Mouse (Mus musculus) cerebellum, postnatal 10 days (tissue): ENCODE measurements around the gene Napsa.

ENCODE experiments used
- DNase-seq, 2 experiments: peaks; one replicate each; pipeline ENCODE4 v3.0.0; 2021; ENCODE audit warnings: mixed read lengths in 2 of 2

The Napsa gene

GRCm38 (mm10) chr7:44538756-44539624 is 33.2 kb upstream of the Napsa start:
- no peak for DNase-seq

GRCm38 (mm10) chr7:44542555-44542954 is 29.6 kb upstream of the Napsa start:
- DNase-seq: no peak

DNA sequence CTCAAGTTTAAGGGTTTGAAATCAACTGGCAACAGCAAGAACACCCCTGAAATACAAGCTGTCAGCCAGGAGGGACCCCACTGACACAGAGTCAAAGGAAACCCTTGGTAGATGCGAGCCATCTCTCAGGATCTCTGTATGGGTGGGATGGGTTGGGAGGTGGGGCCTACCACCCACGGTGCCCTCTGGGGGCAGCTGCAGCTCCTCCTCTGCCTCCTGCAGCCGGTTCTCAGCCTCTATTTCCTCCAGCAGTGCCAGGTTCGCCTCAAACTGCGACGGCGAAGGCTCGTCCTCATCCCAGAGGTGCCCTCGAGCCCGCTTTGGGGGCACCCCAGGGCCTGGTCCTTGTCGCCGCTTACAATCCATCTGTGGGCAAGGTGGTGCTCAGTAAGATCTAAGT is 29.1 kb upstream of the Napsa start:
- no peak for DNase-seq

- no peak for DNase-seq
Measured at GRCm38 (mm10) chr7:44546274-44546673, 25.9 kb upstream of the Napsa start.

GRCm38 (mm10) chr7:44547041-44547440 is 25.1 kb upstream of the Napsa start:
- DNase-seq: no peak

GRCm38 (mm10) chr7:44547725-44548124 is 24.5 kb upstream of the Napsa start:
- DNase-seq: peak; percentile 55 to 57

GRCm38 (mm10) chr7:44548497-44549087 is 23.6 kb upstream of the Napsa start, which contains the start of gene Pold1:
TSS of gene Pold1 (minus strand) at chr7:44548849.
- peak; percentile 100 for DNase-seq

GRCm38 (mm10) chr7:44549621-44550408 is 22.4 kb upstream of the Napsa start:
- no peak for DNase-seq

DNA sequence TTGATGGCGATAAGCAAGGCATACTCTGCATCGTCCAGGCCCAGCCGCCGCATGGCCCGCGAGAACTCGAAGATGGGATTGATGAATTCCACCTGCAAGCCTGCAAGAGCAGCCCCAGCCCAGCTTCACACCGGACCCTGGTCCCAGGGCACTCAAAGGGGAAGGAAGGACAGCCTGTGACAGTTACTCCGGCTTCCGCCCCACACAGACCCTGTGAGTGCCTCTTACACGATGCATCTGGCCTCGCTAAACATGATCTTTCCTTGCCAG is 21.8 kb upstream of the Napsa start:
- no peak for DNase-seq

GRCm38 (mm10) chr7:44551301-44551700 is 20.9 kb upstream of the Napsa start:
- no peak for DNase-seq

DNA sequence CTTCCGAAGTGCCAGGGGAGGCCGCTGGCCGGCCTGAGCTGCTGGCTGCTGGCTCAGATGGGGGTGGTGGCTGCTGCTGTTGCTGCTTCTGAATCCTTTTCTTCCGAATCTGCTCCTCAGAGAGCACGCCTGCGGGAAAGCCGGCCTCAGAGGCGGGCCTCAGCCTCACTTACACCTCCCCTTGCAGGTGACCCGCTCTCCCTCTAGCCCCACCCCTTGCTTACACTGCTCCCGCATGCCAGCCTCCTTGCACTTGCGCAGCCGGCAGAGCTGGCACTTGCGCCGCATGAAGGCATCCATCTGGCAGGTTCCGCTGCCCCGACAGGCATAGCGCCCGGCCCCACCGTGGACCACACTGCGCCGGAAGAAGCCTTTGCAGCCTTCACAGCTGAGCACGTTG is 20.4 kb upstream of the Napsa start:
- DNase-seq: peak; percentile 47 to 51

DNA sequence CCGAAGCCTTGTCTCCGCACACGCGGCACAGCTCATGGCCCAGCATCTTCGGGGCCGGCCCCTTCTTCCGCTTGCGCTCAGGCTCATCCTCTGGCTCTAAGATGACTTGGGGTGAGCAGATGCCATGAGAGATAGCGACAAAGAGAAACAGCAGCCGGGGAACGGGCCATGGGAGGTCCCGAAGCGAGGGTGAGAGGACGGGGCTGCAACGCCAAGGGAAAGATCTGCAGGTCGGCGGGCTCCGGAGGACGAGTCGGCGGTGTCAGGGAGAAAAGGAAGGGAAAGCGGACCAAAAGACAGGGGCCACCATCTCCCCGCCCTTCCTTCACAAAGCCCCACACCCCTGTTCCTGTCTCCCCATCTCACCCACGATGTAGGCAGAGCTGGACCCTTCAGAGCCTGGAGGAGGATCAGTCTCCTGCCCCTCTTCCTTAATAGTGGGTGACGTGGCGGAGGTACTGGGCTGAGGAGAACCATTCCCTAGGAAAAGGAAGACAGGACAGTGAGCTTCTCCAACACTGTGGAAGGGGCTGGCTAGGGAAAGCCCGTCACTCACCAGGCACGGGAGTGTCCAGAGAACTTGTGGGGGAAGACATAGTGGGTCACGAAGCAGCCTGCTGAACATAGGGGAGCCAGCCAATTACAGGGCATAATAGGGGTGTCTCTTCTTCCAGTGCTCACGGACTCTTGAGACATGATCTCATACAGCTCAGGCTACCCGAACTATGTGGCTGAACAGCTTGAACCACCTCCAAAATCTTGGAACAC is 19.9 kb upstream of the Napsa start:
- DNase-seq: no peak

DNA sequence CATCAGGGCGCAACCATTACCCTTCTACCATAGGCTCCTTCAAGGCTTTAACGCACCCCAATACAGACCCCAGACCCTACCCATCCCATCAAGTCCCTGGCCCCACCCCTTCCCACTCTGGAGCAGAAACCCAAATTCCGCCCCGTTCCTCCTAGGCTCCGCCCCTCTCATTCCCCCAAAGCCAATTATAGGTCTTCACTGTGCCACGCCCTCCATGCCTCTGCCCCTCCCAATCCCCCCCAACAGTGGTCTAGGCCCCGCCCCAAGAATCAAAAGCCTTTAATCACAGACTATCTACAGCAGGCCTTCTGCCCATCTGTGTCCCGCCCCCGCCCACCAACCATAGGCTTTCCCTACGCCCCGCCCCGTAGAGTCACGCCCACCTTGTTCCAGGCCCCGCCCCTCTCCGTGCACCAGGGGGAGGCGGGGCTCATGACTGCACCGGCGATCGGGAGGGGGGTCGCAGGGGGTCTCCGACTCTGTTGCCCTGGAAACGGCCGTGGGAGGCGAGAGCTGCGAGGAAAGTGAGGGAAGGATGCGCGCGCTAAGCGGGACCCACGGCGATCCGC is 18.9 kb upstream of the Napsa start:
- peak; percentile 91 to 92 for DNase-seq

- peak; percentile 98 for DNase-seq
Measured at GRCm38 (mm10) chr7:44553826-44554225, 18.4 kb upstream of the Napsa start, which contains the start of gene Nr1h2. TSS of gene Nr1h2 (minus strand) at chr7:44553951.

DNA sequence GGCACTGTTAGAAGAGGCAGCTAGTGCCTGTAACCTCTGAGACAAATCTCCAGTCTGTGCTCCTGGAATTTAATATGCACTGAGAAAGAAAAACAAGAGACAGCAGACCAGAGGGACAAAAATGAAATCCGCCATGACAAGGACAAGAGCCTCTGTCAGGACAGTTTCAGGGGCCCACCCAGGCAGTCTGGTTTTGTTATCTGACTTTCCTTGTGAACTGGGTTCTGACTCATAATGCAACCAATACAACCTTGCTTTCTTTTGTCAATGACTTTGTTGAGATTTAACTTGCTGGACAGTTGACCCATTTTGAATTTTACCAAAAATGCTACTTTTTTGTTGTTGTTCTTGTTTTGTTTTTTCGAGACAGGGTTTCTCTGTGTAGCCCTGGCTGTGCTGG is 14.6 kb upstream of the Napsa start:
- DNase-seq: no peak

- DNase-seq: peak; percentile 93 to 94
Measured at GRCm38 (mm10) chr7:44560435-44561400, 11.5 kb upstream of the Napsa start.

- no peak for DNase-seq
Measured at GRCm38 (mm10) chr7:44563284-44563683, 8.9 kb upstream of the Napsa start.

DNA sequence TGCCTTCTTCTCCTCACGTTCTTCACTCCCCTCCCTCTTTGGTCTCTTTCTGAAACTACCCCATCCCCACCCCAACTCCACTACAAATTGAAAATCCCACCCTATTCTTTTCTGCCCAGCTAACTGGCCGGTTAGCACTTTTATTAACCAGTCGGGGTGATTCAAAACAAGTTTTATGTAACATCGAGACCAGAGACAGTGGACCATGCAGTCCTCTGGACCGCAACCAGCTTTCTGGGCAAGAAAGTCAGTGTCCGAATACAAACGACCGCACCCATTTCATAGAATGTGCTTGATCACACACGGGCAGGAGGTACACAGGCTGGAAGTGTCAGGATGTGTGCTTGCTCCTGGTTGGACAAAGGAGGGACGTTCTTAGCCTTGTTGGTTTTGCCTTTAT is 7.7 kb upstream of the Napsa start:
- no peak for DNase-seq

DNA sequence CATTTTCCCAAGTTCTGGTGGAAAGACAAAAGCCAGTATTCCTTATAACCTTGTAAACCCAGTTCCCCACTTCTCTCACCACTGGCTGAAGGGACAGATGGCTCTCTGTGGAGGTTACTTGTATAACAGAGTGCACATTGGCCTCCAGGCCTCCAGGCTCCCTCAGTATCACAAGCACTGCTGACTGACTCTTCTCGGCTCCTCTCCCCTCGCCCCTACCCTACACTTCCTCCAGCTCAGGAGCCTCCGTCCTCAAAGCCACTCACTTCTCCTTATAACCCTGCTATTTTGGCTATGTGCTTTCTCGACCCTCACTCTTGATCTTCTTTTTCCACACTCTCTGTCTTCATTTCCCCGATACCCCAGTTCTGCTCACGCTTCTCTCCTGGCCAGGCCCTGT is 6.8 kb upstream of the Napsa start:
- DNase-seq: no peak

GRCm38 (mm10) chr7:44568803-44569202 is 3.4 kb upstream of the Napsa start:
- DNase-seq: no peak

GRCm38 (mm10) chr7:44570989-44571388 is 1.2 kb upstream of the Napsa start:
- DNase-seq: no peak
